Mouse (Mus musculus): ENCODE measurements around the gene Hadha. TPM values are rescaled to one million over a fixed set of nuclear protein-coding genes. Genes with fewer than 3 reads are reported as not detected.

The Hadha gene
- 104 and 109 TPM in 2 replicates for polyA plus RNA-seq (2016; fragmentation: Nextera tagmentation; extraction: Ambion mirVana)

DNA sequence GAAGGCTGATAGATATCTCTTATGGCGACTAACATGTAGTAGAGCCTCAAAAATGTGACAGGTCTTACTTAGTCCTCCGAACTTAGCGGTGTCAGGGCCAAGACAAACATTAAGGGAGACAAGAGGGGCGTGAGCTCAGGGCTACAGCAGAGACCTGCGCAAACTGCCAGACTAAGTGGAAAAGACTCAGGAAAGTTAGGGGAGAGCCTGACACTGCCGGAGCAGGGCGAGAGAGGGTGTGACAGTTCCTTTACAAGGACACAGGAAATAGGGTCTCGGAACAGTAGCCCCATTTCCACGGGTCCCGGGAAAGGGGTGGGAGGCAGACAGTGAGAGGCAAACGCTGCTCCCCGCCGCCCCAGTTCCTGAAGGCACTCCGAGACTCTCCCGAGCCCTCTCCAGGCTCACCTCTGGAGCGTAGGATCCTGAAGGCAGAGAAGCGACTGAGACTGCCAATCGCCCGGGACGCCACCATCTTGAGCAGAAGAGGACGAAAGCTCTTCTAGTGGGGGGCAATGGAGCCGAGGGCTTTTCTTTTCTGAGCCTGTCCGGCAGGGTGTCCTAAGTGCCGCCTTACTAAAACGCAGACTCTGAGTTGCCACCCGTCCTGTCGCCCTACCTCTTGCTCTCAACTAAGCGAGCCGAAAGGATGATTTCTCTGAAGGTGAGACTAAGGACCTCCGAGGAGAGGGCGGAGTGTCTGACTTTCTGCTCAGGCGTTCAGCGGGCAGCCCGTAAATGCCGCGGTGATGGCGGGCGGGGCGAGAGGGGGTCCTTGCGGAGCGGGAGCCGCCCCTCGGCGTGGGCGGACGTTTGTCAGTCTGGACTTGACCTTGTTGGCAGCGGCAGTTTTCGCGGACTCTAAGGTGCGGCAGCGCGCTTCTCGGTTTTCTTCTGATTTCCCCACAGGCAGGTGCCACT is at the start of gene Hadha, which contains the start of gene Hadhb:
Gene Hadha (minus strand): TSS at position 689 of the 921 bp plus-strand sequence.
Gene Hadhb (plus strand): TSS at position 775 of the 921 bp plus-strand sequence.
- 0 out of 2 replicates have a peak, but pooled peaks cover 2% of the 10 kb centered on the region for H3K36me3 ChIP-seq (replicated peaks)
- peaks cover 36% of the 10 kb centered on the region for H3K4me1 ChIP-seq
- H3K27ac ChIP-seq, result peak within 1 kb of the TSS; percentile 99
- no peaks in the 10 kb centered on the region for H3K27me3 ChIP-seq (ENCODE audit: poor library complexity, severe bottlenecking)
- under 1% methylated on average over 53 of the region's 53 CpGs for WGBS
- DNase-seq (ENCODE audit: extremely low spot score, low spot score), result peak; percentile 91
- H3K4me3 ChIP-seq, result peak within 1 kb of the TSS; percentile 89
- no peaks in the 10 kb centered on the region for H3K9me3 ChIP-seq

DNA sequence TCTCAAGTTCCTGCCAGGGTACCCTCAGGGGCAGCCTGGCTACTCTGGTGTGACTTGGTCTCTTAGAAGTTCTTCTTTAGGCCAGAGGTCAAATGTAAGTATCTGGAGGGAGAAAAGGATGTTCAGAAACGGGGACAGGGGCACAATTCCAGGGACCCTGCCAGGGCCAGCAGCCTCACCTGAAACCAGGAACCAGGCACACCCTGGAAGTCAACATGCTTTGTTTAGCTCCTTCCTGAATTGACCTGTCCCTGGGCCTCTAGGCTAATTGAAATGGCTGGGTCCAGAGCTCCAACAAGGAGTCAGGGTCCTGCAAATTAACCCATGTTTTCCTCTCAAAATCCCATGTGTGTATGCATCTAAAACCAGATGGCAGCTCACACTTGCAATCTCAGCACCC is 49.5 kb upstream of the Hadha start:
- DNase-seq (ENCODE audit: extremely low spot score, low spot score), result no peak
- Histone ChIP-seq H3K9me3 (no peaks in the 10 kb centered on the region), H3K4me3 (no peak overlapping the region), H3K27ac (no peak overlapping the region), H3K27me3 (ENCODE audit: poor library complexity, severe bottlenecking) (no peaks in the 10 kb centered on the region), H3K4me1 (0 out of 2 replicates have a peak, but pooled peaks cover 2% of the 10 kb centered on the region), H3K36me3 (replicated peaks) (no peaks in the 10 kb centered on the region)
- WGBS, result 52% methylated on average over 1 of the region's 1 CpGs

DNA sequence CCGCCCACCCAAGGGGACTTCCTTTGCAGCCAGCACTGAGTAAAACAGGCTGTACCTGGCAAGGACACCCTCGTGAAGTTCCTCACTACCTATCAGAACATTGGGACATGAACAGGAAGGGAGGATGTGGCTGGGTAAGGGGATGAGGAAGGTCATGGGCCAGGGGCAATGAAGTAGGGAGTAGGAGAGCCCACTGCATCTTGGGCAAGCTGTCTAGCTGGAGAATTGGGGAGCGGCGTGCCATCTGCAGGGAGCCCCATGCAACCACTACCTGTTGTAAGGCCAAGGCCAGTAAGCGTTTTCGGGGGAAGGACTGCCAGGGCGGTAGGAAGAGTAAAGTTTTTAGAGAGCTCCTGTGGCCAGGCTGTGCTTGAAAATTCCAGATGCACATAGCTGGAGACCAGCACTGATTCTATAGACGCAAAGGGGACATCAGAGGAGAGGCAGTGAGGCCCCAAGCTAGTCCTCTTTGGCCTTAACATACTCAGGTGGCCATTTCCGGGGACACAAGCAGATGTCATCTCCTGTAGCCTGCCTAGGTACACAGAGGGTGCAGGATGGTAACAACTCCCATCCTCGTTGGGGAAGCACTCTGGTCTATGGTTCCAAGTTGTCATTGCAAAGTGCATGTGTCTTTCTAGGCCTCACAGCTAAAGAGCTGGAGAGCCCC is 48.4 kb upstream of the Hadha start:
- WGBS, result 75% methylated on average over 10 of the region's 10 CpGs
- DNase-seq (ENCODE audit: extremely low spot score, low spot score), result no peak
- no peaks in the 10 kb centered on the region for H3K27me3 ChIP-seq (ENCODE audit: poor library complexity, severe bottlenecking)

DNA sequence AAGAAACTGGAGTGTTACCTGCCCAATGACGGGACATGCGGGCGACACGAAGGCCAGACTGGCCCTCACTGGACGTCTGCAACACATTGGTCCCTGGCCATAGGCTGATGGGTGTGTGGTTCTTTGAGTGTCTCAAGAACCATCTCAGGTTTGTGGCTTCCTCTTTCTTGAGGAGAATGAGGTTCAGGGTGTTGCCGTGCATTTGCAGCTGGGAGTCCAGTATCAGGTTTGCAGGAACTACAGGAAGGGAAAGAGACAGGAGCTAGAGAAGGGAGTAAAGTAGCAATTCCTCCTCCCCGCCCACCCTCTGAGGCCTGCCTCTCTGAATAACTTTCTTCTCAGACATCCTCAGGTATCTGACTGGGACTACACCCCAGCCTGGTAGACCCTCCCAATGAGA is 47.3 kb upstream of the Hadha start:
- no peaks in the 10 kb centered on the region for H3K36me3 ChIP-seq (replicated peaks)
- DNase-seq (ENCODE audit: extremely low spot score, low spot score), result no peak
- no peaks in the 10 kb centered on the region for H3K27me3 ChIP-seq (ENCODE audit: poor library complexity, severe bottlenecking)
- 0 out of 2 replicates have a peak, but pooled peaks cover 2% of the 10 kb centered on the region for H3K4me1 ChIP-seq
- no peaks in the 10 kb centered on the region for H3K9me3 ChIP-seq
- H3K4me3 ChIP-seq, result no peak overlapping the region
- 88% methylated on average over 7 of the region's 7 CpGs for WGBS
- no peak overlapping the region for H3K27ac ChIP-seq

More for the DNA sequence above, 48.4 kb upstream of the Hadha start:
- H3K4me1 ChIP-seq, result 0 out of 2 replicates have a peak, but pooled peaks cover 2% of the 10 kb centered on the region
- H3K9me3 ChIP-seq, result no peaks in the 10 kb centered on the region
- H3K27ac ChIP-seq, result no peak overlapping the region
- H3K36me3 ChIP-seq (replicated peaks), result no peaks in the 10 kb centered on the region
- no peak overlapping the region for H3K4me3 ChIP-seq

DNA sequence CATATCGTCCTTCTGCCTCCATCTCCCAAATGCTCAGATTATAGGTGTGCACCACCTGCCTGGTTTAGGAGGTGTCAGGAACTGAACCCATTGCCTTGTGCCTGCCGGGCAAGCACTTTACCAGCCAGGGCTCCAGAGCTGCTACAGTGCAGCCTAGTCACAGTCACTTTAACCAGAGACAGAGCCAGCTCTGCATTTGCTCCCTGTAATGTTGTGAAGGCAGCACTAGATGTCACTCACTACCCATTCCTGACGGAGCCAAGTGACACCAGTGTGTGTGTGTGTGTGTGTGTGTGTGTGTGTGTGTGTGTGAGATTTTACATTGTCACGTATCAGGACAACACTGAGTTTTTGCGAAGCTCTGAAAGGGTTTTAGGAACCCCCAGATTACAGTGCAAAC is 46.6 kb upstream of the Hadha start:
- Histone ChIP-seq H3K27me3 (ENCODE audit: poor library complexity, severe bottlenecking) (no peaks in the 10 kb centered on the region), H3K27ac (no peak overlapping the region), H3K9me3 (no peaks in the 10 kb centered on the region), H3K36me3 (replicated peaks) (no peaks in the 10 kb centered on the region), H3K4me1 (0 out of 2 replicates have a peak, but pooled peaks cover 2% of the 10 kb centered on the region), H3K4me3 (no peak overlapping the region)
- 59% methylated on average over 5 of the region's 5 CpGs for WGBS
- DNase-seq (ENCODE audit: extremely low spot score, low spot score), result no peak

DNA sequence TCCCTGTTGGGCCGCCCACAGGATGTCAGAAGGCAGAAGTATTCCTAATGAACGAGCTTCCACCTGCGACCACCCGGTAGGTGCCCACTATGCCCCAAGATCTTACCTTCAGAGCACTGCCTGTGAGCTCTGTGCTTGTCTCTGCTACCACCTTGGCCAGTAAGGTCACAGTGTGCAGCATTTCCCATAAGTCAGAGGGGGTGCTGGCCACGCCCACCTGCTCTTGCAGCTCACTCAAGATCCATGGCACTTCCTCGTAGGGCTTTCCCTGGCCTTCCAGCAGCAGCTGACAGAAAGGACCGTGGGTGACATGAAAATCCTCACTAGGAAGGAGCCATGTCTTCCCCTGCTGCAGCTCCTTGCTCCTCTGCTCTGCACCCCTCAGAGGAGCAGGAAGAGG is 43.3 kb upstream of the Hadha start:
- Histone ChIP-seq H3K9me3 (no peaks in the 10 kb centered on the region), H3K4me1 (no peaks in the 10 kb centered on the region), H3K27me3 (ENCODE audit: poor library complexity, severe bottlenecking) (no peaks in the 10 kb centered on the region), H3K27ac (no peak overlapping the region), H3K4me3 (no peak overlapping the region), H3K36me3 (replicated peaks) (no peaks in the 10 kb centered on the region)
- no peak for DNase-seq (ENCODE audit: extremely low spot score, low spot score)
- 80% methylated on average over 7 of the region's 7 CpGs for WGBS

DNA sequence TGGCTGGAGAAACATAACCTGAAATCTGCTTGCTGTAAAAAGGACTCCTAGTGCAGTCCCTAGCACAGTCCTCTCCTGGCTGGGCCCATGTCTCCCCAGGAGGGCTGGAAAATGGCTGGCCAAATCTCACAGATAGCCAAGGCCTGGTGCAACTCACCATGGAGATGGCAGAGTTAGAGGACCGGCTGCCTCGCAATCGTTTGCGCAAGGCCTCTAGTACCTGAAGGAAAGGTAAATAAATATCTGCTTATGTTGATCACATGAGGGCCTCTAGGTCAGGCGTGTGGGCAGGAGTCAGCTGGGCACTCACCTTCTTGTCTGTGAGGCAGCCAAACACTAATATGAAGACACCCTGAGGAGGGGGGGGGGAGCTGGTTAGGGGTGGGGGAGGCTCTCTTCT is 40.4 kb upstream of the Hadha start:
- no peak for DNase-seq (ENCODE audit: extremely low spot score, low spot score)
- WGBS, result 88% methylated on average over 5 of the region's 5 CpGs
- Histone ChIP-seq H3K36me3 (replicated peaks) (no peaks in the 10 kb centered on the region), H3K4me1 (no peaks in the 10 kb centered on the region), H3K4me3 (no peak overlapping the region), H3K9me3 (no peaks in the 10 kb centered on the region), H3K27me3 (ENCODE audit: poor library complexity, severe bottlenecking) (no peaks in the 10 kb centered on the region), H3K27ac (no peak overlapping the region)

DNA sequence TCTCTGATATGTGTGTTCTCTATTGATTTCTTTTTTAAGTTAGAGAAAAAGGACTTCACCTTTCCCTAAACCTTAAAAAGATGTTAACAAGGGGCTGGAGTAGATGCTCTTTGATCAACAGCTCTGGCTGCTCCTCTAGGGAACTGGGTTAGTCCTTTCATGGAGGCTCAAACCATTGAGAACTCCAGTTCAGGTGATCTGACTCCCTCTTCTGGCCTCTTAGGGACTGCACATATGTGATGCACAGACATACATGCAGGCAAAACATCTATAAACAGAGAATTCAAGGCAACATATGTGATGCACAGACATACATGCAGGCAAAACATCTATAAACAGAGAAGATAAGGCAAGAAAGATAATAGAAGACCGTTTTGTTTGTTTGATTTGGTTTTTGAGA is 37.5 kb upstream of the Hadha start:
- H3K4me3 ChIP-seq, result no peak overlapping the region
- H3K4me1 ChIP-seq, result no peaks in the 10 kb centered on the region
- 84% methylated on average over 1 of the region's 1 CpGs for WGBS
- DNase-seq (ENCODE audit: extremely low spot score, low spot score), result no peak
- no peaks in the 10 kb centered on the region for H3K9me3 ChIP-seq
- H3K36me3 ChIP-seq (replicated peaks), result peaks cover 14% of the 10 kb centered on the region
- H3K27ac ChIP-seq, result no peak overlapping the region
- no peaks in the 10 kb centered on the region for H3K27me3 ChIP-seq (ENCODE audit: poor library complexity, severe bottlenecking)

DNA sequence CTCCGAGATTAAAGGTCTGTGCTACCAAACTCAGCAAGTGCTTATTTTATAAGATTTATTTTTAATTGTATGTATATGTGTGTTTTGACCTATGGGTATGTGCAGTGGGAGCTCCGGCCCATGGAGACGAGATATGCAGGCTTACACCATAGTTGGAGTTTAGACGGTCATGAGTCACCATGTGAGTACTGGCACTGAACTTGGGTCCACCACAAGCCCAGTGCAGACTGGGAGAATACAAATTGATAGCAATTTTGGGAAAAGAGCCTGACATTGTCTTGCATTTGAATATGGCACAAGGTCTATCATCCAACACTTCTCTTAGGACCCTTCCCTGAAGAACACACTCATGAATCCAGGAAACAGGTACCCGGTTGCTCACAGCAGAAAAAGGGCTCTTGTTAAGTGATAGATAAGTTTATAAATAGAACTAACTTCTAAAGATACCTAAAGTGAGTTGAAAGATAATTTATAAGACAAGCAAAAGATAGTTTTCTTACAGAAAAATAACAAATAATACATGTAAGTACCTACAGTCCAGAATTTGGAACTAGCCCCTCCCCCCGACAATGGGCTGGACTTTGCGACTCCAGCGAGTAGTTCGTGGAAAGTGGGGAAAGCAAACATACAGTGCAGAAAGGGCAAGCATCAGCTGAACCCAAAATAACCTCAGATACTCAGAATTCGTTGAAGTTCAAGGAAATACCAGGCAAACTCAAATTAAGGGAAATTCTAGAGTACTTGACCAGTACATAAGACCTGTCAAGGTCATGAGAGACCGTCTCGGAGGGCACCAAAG is 32.9 kb upstream of the Hadha start:
- Histone ChIP-seq H3K27ac (no peak overlapping the region), H3K36me3 (replicated peaks) (peaks cover 48% of the 10 kb centered on the region), H3K27me3 (ENCODE audit: poor library complexity, severe bottlenecking) (no peaks in the 10 kb centered on the region), H3K9me3 (no peaks in the 10 kb centered on the region), H3K4me3 (no peak overlapping the region), H3K4me1 (no peaks in the 10 kb centered on the region)
- DNase-seq (ENCODE audit: extremely low spot score, low spot score), result no peak
- 95% methylated on average over 12 of the region's 12 CpGs for WGBS

DNA sequence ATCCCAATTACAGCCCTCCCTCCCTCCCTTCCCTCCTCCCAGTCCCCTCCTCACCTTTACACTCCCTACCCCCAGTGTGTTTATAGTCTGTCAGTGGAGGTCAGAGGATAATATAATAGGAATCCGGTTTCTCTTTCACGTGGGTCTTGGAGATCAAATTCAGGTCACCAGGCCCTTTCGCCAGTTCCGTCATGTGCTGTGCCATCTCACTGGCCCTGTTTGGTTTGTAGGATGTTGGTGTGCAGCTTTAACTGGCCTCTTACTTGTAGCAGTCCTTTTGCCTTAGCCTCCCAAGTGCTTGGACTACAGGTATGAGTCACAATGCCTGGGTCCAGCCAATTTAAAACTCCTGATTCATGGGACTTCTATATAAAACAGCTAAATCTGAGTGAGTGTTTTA is 20.8 kb upstream of the Hadha start:
- no peaks in the 10 kb centered on the region for H3K27me3 ChIP-seq (ENCODE audit: poor library complexity, severe bottlenecking)
- peaks cover 29% of the 10 kb centered on the region for H3K4me1 ChIP-seq
- no peaks in the 10 kb centered on the region for H3K9me3 ChIP-seq
- WGBS, result 48% methylated on average over 4 of the region's 4 CpGs
- H3K27ac ChIP-seq, result no peak overlapping the region
- no peak for DNase-seq (ENCODE audit: extremely low spot score, low spot score)
- no peak overlapping the region for H3K4me3 ChIP-seq
- peaks cover 87% of the 10 kb centered on the region for H3K36me3 ChIP-seq (replicated peaks)

DNA sequence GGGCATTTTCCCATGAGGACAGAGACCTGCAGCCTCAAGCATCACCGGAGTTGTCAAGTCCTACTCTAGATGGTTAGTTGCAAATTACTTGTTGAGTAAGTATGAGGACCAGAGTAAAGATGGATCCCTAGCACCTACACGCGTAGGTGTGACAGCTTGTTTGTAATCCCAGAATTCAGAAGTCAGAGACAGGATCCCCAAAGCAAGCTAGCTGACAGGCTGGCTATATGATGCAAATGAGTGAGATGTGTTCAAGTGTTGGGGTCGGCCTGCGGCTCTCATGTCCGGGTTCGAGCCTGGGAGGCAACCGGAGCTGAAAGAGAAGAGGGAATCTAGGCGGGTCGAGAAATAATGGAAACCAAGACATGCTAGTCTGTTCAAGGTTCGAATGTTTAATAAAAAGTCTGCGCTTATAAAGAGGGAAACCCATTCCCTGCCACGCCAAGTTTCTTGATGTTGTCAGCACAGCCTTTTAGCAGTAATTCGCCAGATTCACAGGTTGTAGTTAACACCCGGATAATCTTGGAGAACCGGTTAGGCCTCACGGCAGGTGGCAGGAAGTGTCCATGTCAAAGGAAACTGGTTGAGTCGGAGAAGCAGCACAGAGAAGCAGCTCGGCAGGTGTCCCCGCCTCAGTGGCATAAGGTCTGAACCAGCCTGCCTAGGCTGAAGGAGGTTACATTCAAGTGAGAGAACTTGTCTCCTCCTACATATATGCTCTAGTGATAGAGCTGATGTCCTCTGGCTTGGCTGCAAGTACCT is 18.1 kb upstream of the Hadha start:
- no peak for DNase-seq (ENCODE audit: extremely low spot score, low spot score)
- Histone ChIP-seq H3K9me3 (no peaks in the 10 kb centered on the region), H3K27me3 (ENCODE audit: poor library complexity, severe bottlenecking) (no peaks in the 10 kb centered on the region), H3K4me3 (no peak overlapping the region), H3K4me1 (peaks cover 29% of the 10 kb centered on the region), H3K36me3 (replicated peaks) (peaks cover 87% of the 10 kb centered on the region), H3K27ac (no peak overlapping the region)
- 40% methylated on average over 20 of the region's 20 CpGs for WGBS

DNA sequence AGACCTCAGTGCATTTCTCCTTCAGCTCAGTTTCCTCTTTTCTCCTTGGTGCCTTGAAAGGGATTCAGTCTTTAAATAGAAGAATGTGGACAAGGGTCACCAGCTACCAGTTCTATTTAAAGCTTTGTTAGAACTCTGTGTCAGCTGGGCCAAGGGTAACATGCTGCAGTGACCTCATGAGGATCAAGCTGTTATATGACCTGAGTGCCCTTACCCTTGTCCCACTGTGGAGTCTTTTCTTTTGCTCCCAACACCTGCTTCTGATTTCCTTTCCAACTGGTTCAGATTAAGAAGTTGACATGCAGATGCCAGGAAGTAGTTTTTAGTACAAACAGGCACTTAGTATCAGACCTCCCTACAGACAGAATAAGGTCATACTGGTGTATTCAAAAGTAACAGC is 17.2 kb upstream of the Hadha start:
- no peak overlapping the region for H3K4me3 ChIP-seq
- peaks cover 84% of the 10 kb centered on the region for H3K36me3 ChIP-seq (replicated peaks)
- no peaks in the 10 kb centered on the region for H3K9me3 ChIP-seq
- no peak overlapping the region for H3K27ac ChIP-seq
- H3K4me1 ChIP-seq, result peaks cover 29% of the 10 kb centered on the region
- peak; percentile 24 for DNase-seq (ENCODE audit: extremely low spot score, low spot score)
- H3K27me3 ChIP-seq (ENCODE audit: poor library complexity, severe bottlenecking), result no peaks in the 10 kb centered on the region
